Mouse (Mus musculus): ENCODE results near the gene Sftpa1. TPM values are rescaled to one million over a fixed set of nuclear protein-coding genes. Genes with fewer than 3 reads are reported as not detected.

Sftpa1 gene
- total RNA-seq (2021): under 1 TPM; 0.42 to 0.55 TPM
- long read RNA-seq, experiment 1, partial matches to known transcripts: 0 of 1 reads
- long read RNA-seq, experiment 1, other reads (novel, unspliced or antisense): 0 of 1 reads
- long read RNA-seq, experiment 2: 0 reads

DNA sequence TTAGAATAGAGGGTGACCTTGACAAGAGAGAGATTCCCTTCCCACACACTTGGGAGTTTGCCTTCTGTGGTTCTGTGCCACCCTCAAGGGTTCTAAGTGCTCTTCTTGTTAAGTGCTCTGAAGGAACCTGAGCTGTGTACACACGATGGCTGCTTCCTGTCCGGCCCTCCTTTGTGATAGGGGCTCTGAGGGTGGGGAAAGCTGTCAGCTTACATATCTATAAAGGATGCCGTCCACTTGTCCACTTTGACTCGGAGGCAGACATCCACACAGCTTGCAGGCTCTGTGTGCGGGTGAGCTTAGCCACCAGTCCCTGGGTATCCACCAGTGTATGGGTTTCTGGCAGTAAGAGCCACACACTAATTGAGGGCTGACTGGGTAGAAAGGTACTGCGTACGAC lies at the start of gene Sftpa1:
Gene Sftpa1, plus strand, starts transcription at position 243 of the 400 bp plus-strand sequence.
- DNase-seq: no peak

DNA sequence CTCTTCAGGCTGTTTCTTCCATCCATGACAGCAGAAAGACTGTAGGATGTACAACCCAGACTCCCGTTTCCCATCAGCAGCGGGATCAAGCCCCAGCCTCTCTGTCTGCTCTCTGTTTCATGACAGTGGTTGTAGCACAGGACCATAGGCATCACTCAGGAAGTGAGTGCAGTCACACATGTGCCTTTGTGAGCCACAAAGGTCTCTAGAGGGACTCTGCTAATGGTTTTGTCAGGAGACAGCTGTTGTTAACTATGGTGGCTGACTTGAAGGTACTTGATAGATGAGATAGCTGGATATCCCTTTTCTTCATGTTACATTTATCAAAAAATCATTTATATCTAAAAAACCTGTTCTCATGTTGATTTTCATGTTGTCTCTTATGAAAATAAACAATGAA lies 49.2 kb upstream of the Sftpa1 start:
- DNase-seq: no peak

DNA sequence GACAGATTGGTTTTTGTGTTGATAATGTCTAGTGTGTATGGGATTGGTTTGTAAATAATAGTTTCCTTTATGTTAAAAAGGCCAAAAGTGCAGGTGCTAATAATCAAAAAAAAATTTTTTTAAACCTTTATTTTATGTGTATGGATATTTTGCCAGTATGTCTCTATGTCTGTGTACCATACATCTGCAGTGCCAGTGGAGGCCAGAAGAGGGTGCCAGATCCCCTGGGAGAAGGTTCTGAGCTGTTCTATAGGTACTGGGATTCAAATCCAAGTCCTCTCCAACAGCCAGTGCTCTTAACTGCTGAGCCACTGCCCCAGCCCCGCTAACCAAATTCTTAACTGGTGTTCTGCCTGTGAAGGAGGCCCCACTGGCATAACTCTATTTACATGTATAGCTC lies 44.1 kb upstream of the Sftpa1 start:
- DNase-seq: peak; percentile 34

DNA sequence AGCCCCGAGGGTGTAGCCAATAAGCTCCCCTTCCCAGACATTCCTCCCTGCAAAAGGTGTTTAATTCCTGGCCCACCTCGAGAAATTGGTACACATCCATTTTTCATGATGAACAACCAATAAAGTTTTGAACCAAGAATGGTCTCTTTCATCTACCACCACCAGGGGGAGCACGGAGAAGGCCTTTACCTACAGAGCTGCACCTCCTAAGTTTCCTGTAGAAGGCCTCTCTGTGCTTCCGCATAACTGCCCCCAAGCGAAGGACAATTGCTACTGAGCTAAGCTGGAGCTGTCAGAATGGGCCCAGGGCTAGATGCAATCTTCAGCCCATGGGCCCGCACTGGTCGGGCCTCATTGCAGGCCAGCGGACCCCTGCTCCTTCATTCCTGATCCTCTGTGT lies 40.8 kb upstream of the Sftpa1 start:
- peak; percentile 50 for DNase-seq

DNA sequence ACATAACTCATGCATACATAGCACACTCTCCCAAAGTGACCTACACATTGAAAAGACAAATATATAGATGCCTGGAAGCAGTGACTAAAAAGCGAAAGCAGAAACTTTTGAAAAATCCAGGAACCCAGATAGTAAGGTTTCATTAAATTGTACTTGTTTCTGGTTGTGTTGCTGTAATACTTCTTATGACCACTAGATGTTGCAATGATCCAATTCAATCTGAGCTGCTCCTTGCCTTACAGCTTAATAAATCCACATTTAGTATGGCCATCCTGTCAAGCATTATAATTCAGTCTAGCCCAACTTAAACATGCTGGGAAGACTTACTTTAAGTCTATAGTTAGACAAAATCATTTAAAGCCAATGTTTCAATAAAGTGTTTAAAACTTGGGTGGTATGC lies 37.5 kb upstream of the Sftpa1 start:
- no peak for DNase-seq

DNA sequence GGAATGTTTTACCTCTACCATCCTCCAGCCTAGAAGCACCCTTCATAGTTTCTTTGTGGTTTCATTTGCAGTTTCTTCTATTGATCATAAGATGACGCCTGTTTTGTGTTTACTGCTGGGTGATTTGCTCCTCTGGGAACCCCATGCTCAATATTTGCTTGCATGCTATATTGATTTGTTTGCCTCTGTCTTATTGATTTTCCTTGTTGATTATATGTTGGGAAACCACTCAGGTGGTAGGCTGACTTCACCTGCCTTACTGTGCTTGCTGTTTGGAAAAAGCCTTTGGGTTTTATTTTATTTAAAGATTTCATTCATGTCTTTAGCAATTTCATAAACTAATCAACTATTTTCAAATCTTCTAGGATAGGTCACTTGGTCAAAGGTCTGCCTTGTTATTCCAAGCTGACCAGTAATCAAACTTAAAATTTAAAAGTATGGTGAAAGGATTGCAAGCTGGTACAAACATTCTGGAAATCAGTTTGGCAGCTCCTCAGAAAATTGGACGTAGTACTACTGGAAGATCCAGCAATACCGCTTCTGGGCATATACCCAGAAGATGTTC lies 35.2 kb upstream of the Sftpa1 start:
- no peak for DNase-seq

DNA sequence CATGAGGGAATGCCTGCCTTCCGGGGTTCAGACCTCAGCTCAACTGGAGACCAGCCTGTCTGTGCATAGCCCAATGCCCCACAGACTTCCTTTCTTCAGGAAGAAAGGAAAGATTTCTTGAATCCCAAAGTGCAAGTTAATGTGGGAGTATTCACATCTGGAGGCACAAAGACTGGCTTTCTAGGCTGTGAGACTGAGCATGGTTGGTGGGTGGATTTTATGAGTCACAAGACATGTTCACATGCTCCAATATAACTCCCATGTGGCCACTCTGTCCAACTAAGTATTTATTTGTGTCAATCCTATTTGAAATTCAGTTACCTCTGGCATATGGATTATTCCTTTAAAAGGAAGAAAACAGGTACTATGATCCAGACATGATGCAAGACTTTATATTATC lies 32.9 kb upstream of the Sftpa1 start:
- DNase-seq: no peak

DNA sequence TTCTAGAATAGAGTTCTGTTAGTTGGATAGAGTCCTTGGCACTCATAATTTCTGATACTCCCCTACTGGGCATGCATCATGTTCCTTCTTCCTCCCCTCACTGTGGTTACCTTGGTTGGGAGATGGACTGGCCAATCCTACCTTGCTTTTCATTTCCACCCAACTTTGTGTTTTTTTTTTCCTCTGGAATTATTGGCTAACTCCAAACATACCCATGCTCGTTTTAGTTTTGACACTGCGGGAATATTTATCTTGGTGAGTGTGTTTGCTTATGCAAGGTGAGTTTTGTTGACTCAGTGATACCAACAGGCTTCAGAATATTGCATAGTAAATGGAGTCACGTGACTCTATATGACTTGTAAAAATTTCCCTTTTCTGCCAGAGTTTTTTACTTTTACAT lies 30.9 kb upstream of the Sftpa1 start:
- DNase-seq: no peak

DNA sequence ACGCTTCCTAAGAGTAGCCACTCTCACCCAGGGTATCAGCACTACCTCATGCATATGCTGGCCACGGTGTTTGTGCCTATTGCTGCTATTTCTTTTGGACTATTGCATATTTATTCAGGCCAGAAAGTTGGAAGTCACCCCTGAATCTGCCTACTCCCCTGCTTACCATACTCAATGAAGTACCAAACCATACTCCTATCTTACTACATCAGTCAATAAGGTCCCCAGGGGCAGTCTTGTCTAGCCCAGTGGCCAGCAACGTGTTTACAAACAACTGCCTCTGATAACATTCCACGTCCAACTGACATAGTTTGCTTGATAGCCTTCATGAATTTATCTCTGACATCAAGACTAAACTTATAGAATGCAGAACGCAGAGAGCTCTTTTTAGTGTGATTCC lies 30.3 kb upstream of the Sftpa1 start:
- DNase-seq: no peak

DNA sequence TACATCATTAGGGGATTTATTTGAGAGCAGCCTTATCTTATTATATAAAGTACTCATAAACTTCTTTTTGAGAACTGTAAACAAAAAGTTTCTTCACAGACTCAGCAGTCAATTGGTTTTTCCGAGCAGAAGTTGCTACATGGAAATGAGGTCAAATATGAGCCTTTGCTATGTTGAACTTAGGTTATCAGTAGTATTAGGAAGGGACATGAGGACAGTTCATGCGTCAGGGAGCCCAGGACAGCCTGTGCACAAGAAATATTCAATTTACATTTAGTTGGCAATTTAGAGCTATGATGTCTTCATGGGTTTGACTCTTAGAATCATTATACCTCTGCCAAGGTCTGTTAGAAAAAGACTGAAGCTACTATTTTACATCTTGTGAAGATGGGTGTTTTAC lies 29.3 kb upstream of the Sftpa1 start:
- DNase-seq: no peak

DNA sequence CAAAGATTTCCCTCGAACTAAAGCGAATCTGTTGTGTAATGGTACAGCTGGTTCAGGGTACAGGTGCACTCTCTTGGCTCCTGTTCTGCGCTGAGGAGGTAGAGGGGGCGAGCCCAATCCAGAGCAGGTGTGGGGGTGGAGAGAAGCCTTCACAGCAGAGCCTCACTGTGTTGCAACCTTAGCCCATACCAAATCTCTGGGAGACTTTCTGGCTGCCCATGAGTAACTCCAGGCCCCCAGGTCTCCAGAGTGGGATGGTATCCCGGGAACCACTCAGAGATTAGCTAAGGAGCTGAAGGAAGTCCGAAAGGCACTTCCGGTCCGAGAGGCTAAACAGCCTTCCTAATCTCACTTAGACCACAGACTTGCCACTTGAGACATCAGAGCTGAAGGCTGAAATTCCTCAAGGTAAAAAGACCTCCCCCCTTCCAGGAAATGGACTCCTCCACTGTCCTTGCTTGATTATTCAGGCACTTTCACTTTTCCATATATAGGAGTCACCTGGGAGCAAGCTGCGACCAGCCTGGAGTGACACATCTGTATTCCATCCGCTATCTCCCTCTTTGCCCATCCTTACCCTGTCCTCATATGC lies 26.6 kb upstream of the Sftpa1 start, which contains the start of gene Mat1a:
Gene Mat1a, plus strand, starts transcription at position 183 of the 592 bp plus-strand sequence.
- DNase-seq: peak; percentile 4

DNA sequence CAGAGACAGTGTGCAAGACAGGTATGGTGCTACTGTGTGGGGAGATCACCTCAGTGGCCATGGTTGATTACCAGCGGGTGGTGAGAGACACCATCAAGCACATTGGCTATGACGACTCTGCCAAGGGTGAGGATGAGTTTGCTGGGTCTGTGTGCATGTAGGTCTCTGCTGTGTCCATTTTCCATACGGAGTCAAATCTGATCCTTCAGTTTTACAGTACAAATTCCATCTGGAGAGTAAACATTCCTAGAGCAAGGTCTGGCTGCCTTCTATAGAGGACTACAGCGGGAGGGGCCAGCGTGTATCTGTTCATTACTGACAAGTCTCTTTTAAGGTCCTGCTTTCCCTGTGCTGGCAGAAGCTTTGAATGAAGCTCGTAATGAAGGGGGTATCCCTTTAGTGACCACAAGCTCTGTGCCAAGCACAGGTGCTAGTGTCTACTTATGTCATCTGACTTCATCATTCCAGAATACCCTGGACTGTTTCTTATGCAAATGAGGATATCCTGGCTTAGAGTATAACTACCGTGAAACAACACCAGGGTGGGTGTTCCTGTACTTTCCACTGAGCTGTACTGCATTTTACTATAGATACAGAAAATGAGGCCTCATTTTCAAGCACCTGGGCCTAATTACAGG lies 20.4 kb upstream of the Sftpa1 start:
- DNase-seq: no peak

DNA sequence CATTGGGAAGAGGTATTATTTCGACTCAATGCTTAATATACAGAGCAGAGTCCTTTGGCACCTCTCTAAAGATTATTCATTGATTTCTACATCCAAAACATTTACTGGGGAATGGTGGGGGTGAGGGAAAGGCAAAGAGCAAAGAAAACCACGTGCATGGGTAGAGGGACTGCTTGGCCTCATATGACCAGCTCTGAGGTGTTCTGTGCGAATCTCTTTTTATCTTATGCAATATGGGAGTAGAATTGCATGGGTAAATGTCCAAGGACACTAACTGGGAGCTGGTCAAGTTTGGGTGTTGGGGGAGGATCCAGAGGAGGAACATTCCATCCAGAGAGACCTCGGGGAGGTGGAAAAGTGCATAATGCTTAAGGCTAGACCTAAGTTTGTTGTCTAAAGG lies 18.6 kb upstream of the Sftpa1 start:
- no peak for DNase-seq

DNA sequence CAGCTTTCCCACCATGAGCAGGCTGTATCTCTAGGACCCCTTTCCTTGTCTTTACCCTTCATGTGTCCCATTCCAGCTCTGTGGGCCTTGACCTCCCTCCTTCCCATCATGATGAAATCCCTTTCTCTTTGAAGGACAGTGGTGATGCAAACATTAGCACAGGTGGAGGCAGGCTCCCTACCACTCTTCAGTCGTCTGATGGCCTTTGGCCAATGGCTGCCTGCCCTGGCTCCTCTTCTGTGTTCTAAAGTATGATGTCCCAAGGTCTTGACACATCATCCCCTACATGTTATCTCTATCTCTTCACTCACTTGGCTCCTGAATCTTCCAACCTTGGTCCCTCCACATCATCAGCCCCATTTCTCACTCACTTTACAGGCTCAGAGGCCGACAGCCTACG lies 15.3 kb upstream of the Sftpa1 start:
- DNase-seq: no peak

DNA sequence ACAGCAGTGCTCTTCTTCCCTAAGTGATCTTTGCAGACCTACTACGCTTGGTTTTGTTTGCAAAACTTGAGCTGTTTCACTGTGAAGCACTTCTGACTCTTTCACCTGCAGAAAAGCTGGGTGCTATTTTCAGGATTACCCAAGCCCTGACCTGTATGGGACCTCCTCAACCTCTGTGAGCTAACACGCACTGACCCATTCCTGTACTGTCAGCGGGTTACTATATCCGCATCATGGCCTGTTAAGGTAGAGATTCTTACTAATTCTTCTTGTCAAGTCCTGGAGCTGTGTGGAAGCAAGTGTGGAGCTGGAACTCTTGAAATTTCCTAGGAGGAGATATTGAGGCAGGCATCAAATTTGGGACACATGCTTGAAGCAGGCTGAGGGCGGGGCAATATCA lies 6.9 kb upstream of the Sftpa1 start:
- no peak for DNase-seq

DNA sequence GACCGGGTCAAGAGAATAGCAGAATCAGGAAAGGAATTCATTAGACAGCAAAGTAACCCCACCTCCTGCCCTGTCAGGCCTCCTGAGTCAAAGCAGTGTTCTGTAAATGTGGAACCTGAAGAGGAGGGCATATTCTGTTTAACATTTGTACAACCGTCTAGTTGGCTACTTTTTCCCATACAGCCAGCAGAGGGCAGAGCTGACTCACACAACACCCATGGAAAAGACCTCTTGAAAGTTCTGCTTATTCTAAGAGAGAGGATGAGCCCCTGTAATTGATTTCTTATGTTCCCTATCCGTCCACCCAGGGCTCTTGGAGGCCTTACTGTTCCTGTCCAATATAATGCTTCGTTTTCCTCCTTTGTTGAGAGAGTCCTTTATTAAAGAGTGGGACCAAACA lies 3.6 kb upstream of the Sftpa1 start:
- peak; percentile 40 for DNase-seq

DNA sequence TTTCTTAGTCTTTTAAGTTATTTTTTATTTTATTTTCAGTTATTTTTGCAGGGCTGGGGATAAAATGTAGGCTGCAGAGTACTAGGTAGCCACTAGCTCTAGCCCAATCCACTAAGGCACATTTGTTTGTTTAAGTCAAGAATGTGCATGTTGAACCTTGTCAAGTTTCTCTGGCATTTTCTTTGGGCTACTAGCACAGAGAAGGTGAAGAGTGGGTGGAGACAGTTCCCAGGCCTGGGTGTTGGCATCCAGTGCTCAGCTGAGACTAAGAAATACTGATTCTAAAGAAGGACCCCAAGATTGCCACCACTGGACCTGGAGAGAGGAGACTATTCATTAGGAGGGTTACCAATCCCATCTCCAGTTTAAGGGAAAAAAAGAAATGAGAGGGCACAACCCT lies 5.4 kb downstream of the Sftpa1 start:
- no peak for DNase-seq

DNA sequence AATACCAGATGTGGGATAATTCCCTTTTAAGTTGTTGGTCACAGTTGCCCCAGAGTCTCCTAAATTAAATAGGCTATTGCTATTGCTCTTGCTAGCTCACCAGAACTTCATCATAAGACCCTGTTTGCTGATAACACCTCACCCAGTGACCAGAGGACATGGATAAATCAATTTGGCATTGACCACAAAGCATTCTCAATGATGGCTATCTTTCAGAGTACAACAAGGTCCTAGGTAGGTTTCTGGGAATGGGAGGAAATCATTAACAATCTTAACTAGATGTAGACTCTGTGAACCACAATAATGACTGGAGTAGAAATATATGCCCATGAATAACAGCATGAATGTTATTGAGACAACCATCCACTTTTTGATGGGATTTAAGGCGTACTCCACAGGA lies 9.1 kb downstream of the Sftpa1 start:
- DNase-seq: no peak

DNA sequence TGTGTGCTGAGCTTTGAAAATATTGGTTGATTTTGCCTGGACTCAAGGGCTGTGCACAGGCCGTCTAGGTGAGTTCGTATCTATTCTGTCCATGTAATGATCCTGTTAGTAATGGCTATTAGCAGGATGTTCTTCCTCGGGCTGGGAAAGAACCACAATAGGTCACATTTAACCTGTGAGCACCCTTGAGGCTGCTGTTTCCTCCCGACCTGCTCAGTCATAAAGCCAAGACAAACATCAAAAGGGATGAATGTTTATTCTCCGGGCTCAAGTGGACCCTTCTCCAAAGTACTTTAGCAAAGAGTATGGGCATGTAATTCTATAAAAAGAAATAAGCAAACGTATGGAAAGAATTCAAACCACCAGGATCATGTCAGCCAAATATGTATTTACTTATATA lies 14.5 kb downstream of the Sftpa1 start:
- no peak for DNase-seq

DNA sequence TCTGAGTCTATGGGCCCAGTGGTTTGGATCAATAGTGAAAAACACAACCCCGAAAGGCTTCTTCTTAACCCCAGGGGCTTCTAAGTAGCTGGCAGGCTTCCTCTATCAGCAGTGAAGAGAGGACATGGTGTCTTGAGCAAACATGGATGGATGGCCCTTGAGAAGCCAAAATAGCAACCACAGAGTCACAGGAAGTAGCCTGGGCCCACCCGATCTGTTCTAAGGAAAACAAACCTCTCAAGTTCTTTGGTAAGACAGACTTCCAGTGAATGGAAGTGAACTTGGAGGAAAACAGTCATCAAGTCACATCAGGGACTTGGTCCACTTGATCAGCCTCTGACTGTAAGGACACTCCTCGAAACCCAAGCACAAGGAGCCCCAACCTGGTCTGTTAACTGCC lies 15.3 kb downstream of the Sftpa1 start:
- no peak for DNase-seq

DNA sequence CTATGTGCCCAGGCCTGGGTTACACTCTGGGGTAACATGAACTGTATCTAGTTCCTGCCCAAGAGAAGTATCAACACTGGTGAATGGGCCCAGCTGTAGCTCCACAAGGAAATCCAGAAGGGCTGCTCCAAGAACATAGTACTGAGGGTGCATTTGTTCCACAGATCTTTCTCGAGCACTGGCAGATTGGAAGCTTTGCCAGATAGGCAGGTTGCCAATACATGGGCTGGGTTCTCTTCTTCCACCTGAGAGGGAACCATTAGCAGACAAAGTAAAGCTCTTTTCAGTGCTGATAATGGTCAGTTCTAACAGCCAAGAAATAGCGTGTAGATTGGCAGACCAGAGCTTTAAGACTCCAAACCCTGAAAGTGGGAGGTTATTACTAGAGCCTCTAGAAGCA lies 15.8 kb downstream of the Sftpa1 start:
- no peak for DNase-seq

DNA sequence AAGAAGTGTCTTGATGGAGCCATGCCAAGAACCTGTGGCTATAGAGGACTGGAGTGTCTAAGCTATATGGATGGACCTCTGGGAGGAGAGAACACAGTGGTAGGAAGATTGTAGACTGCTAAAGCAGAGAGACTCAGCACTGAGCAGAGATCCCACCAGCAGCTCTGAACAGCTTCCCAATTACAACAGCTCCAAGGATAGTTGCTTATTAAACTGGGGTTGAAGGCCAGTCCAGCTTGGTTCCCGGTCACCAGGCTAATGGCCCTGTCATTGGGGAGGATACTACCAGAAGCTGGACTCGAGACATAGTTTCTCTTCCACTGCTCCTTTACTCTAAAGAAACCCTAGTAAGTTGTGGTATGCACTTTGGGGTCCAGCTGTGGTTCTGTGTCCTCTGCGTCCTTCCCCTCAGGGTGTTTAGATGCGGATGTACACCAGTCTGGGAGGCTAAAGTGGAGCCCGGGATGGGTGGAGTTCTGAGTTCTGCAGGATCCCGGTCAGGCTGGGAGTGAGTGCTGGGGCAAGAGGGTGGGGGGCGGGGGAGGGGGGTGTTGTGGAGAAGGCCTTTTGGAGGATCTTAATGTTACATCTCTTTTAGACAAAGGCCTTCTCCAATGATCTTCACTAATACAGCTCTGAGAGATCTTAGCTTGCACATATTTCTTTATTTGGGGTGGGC lies 19.8 kb downstream of the Sftpa1 start, which contains the start of gene Mbl1:
Gene Mbl1, plus strand, starts transcription at position 239 of the 679 bp plus-strand sequence.
- DNase-seq: no peak

DNA sequence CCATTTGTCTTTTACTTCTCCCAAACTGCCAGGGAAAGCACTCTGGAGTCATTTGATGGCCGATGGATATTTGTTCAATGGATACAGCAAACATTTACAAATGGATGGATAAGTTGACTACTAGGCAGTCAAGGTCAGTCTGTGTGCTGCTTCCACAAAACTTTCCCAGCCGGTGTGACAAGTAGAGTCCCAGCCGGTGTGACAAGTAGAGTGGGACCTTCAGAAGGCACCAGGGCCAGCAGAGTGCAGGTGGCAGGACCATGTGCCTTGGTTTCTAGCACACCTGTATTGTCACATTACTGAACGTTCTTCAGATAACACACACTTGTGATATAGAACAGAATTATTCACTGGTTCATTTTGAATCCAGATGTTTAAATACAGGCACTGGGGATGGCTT lies 28.5 kb downstream of the Sftpa1 start:
- no peak for DNase-seq

All from adrenal gland, postnatal 10 days (tissue).